Comparison of ENCODE assay signal across 21 mouse cellular contexts in genomic region chr14:38920800-38921199, GRCm38 (mm10).
DNase-seq lines count a peak whose midpoint lies in the region; ATAC-seq and TF ChIP-seq lines count a peak whose summit lies in the region.
"Had no signal": no experiment of that assay in that cellular context is flagged by ENCODE, and none has a peak within 500 bp of the region (broad histone marks: within the 10 kb centered on the region; RNA-seq: fewer than 3 reads in every experiment).

No protein-coding gene starts in this region.

- intact Hi-C loops in left cerebral cortex, postnatal 10 days (cut with DNase I), result no loop called here
- intact Hi-C loops in gastrocnemius, postnatal 14 days (cut with DNase I; ENCODE audit: low total_unique reads), result no loop called here

- no peaks in the 10 kb centered on the region for H3K9me3 ChIP-seq in forebrain, embryonic 16.5 days (ENCODE audit: control insufficient read depth, low read length)
- H3K9me3 ChIP-seq: embryonic facial prominence, embryonic 10.5 days; heart, embryonic 15.5 days; intestine, embryonic 15.5 days had no signal

- H3K27ac ChIP-seq in forebrain, embryonic 16.5 days (ENCODE audit: low read length), result no peak overlapping the region; the same call in 1 of the 2 replicates
- H3K27ac ChIP-seq: embryonic facial prominence, embryonic 10.5 days; heart, adult 2 months; heart, embryonic 15.5 days; intestine, embryonic 15.5 days had no signal

- no peaks in the 10 kb centered on the region; the same call in 1 of the 2 replicates for H3K4me1 ChIP-seq in forebrain, embryonic 16.5 days (replicated peaks; ENCODE audit: control insufficient read depth, insufficient read depth, low read length)
- H3K4me1 ChIP-seq: embryonic facial prominence, embryonic 10.5 days; heart, embryonic 15.5 days; intestine, embryonic 15.5 days had no signal

- DNase-seq in left cerebral cortex, adult 11 months (ENCODE audit: low spot score), result peak; percentile 12
- no peak for DNase-seq in left cerebral cortex, postnatal 10 days (ENCODE audit: extremely low spot score in 1 of 2, low spot score in 2 of 2)
- DNase-seq in brain, adult 2 months (ENCODE audit: low read depth, low spot score), result peak; percentile 61
- peak; percentile 40 for DNase-seq in brain, embryonic 14.5 days (ENCODE audit: low read depth)
- DNase-seq in thymus, postnatal 10 days (ENCODE audit: low spot score in 2 of 2), result no peak
- no peak for DNase-seq in gastrocnemius, postnatal 14 days
- DNase-seq: adrenal gland, adult 8-10 months; adrenal gland, postnatal 36 days; cerebellum, adult 2 months; cerebellum, postnatal 10 days; gastrocnemius, postnatal 10 days; heart, adult 2 months; heart, postnatal 14 days; kidney, adult 18-20 months had no signal

- no peak overlapping the region for H3K4me2 ChIP-seq in forebrain, embryonic 16.5 days (ENCODE audit: low read length)
- H3K4me2 ChIP-seq: heart, embryonic 11.5 days; heart, embryonic 15.5 days; hindbrain, embryonic 14.5 days; intestine, embryonic 15.5 days had no signal

- no peak for TF ChIP-seq CTCF in brain, embryonic 14.5 days (IDR thresholded peaks at IDR 0.05; ENCODE audit: borderline replicate concordance, extremely low read depth, insufficient read depth, insufficient read length)

- peak; percentile 68 for ATAC-seq in forebrain, embryonic 16.5 days
- ATAC-seq: intestine, embryonic 15.5 days had no signal

- H3K4me3 ChIP-seq in forebrain, embryonic 16.5 days (replicated peaks; ENCODE audit: low read length), result no peak overlapping the region
- H3K4me3 ChIP-seq: embryonic facial prominence, embryonic 10.5 days; erythroblast, embryonic 14.5 days; heart, adult 2 months; heart, embryonic 15.5 days; intestine, embryonic 15.5 days had no signal

- no peaks in the 10 kb centered on the region for H3K27me3 ChIP-seq in forebrain, embryonic 16.5 days (replicated peaks; ENCODE audit: control insufficient read depth, insufficient read depth, low read length)
- H3K27me3 ChIP-seq: heart, embryonic 15.5 days; intestine, embryonic 15.5 days had no signal

- H3K9ac ChIP-seq in forebrain, embryonic 16.5 days (replicated peaks; ENCODE audit: low read depth, low read length), result no peak overlapping the region
- H3K9ac ChIP-seq: heart, embryonic 15.5 days; hindbrain, embryonic 14.5 days; intestine, embryonic 15.5 days had no signal

- H3K36me3 ChIP-seq in forebrain, embryonic 16.5 days (ENCODE audit: control insufficient read depth, insufficient read depth), result no peaks in the 10 kb centered on the region
- H3K36me3 ChIP-seq: embryonic facial prominence, embryonic 10.5 days; heart, embryonic 15.5 days; intestine, embryonic 15.5 days had no signal

- TF ChIP-seq POLR2A in brain, embryonic 14.5 days (IDR thresholded peaks at IDR 0.05; ENCODE audit: borderline replicate concordance, extremely low read depth, insufficient read depth, insufficient read length, poor library complexity, severe bottlenecking), result no peak

- 54% methylated on average over 2 of the region's 2 CpGs for WGBS in forebrain, embryonic 16.5 days

Comparison
In these comparisons a context has a peak if more than half of its experiments do, and no peak if none do; other contexts are left out.
1. DNase-seq: peak in left cerebral cortex, adult 11 months (single experiment), brain, adult 2 months (single experiment) and brain, embryonic 14.5 days (single experiment); none in left cerebral cortex, postnatal 10 days (0 of 2), thymus, postnatal 10 days (0 of 2) and gastrocnemius, postnatal 14 days (single experiment).